Mouse (Mus musculus) neural tube, embryonic 13.5 days (tissue): ENCODE measurements around the gene Adk. TPM values are rescaled to one million over a fixed set of nuclear protein-coding genes. Genes with fewer than 3 reads are reported as not detected.
"Not testable (repeated sequence)": the region's sequence is repeated elsewhere in the genome, so short reads cannot be mapped to it uniquely, and the experiment has no call there.

Experiments used
- ATAC-seq: fragments of 200-750 bp; cut with Nextera tagmentation; 2 replicates; pipeline ENCODE4 v1.8.0; 2017; ENCODE audit warnings: low read depth, mild to moderate bottlenecking, moderate TSS enrichment, moderate library complexity
- H3K27ac ChIP-seq: fragments of 300-500 bp; sonication (generic); replicated peaks from 2 replicates; pipeline ENCODE4 v1.5.1; 2015; ENCODE audit warnings: moderate library complexity, mild to moderate bottlenecking, inconsistent platforms
- H3K27me3 ChIP-seq: fragments of 300-500 bp; sonication (generic); 2 replicates; pipeline ENCODE4 v1.6.1; 2015; ENCODE audit warnings: mild to moderate bottlenecking, inconsistent platforms
- H3K36me3 ChIP-seq: fragments of 300-500 bp; sonication (generic); 2 replicates; pipeline ENCODE4 v1.6.1; 2015; ENCODE audit warnings: mild to moderate bottlenecking, inconsistent platforms
- H3K4me1 ChIP-seq: fragments of 300-500 bp; sonication (generic); replicated peaks from 2 replicates; pipeline ENCODE4 v1.6.1; 2015; ENCODE audit warnings: inconsistent platforms
- H3K4me2 ChIP-seq: fragments of 300-500 bp; sonication (generic); 2 replicates; pipeline ENCODE4 v1.6.1; 2015; ENCODE audit warnings: inconsistent platforms, mild to moderate bottlenecking, moderate library complexity
- H3K4me3 ChIP-seq: fragments of 300-500 bp; sonication (generic); 2 replicates; pipeline ENCODE4 v1.5.1; 2015; ENCODE audit warnings: mild to moderate bottlenecking, inconsistent platforms
- H3K9ac ChIP-seq: fragments of 300-500 bp; sonication (generic); 2 replicates; pipeline ENCODE4 v1.6.1; 2015; ENCODE audit warnings: moderate library complexity, mild to moderate bottlenecking, inconsistent platforms
- H3K9me3 ChIP-seq: fragments of 300-500 bp; sonication (generic); 2 replicates; pipeline ENCODE4 v1.6.1; 2016; ENCODE audit warnings: inconsistent platforms
- WGBS: fragments of 180-500 bp; shearing (Covaris S2); methylation state at CpG from one replicate; pipeline ENCODE4 v1.1.7; 2015; 5-methylcytosine and 5-hydroxymethylcytosine counted together
- polyA plus RNA-seq: library from polyadenylated mRNA; unstranded; fragments of >200 nt; fragmentation: Nextera tagmentation; extraction: Ambion mirVana; gene quantifications from 2 replicates; pipeline ENCODE4 v1.2.1, GENCODE M21; 2015

The Adk gene
- polyA plus RNA-seq, 1 experiment from 2014 or later, result 39.0 TPM

DNA sequence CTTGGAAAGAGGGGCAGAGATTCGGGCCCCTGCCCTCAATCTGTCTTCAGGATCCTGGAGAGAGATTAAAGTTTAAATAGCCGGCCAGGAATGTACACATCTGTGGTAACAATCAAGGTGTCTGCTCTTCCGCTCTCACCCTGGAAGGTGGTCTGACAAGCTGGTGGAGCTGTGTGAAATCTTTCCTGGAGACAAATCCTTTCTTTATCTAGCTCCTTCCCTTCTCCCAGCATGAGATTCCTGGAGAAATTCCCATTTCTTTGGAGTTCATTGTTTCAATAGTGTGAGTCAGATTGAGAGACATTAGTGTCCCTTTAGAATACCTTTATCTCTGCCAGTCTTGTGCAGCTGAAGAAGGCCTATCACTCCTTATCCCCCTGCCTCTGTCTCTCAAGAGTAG is 36.4 kb downstream of the Adk start:
- Histone ChIP-seq H3K9ac (no peak overlapping the region), H3K36me3 (no peaks in the 10 kb centered on the region), H3K4me1 (peaks cover 20% of the 10 kb centered on the region), H3K4me3 (no peak overlapping the region), H3K27ac (no peak overlapping the region), H3K9me3 (no peaks in the 10 kb centered on the region), H3K4me2 (no peak overlapping the region), H3K27me3 (no peaks in the 10 kb centered on the region)
- ATAC-seq, result no peak
- 60% methylated on average over 3 of the region's 3 CpGs for WGBS

DNA sequence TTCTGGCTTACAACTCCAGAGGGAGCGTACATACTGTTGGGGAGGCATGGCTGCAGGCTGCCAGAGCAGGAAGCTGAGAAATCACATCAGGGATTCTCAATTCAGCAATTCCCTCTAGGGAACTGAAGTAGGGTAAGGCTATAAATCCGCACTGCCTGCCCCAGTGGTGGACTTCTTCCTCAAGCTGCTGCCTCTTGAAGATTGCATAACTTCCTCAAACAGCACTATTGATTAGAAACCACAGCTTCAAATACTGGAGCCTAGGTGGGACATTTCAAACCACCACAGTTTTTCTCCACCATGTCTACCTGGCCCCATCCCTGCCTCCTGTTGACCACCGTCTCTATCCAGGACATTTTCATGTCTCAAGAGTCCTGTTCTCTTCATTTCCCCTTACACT is 38.0 kb downstream of the Adk start:
- no peak for ATAC-seq
- 75% methylated on average over 3 of the region's 3 CpGs for WGBS
- no peaks in the 10 kb centered on the region for H3K27me3 ChIP-seq
- H3K9me3 ChIP-seq, result no peaks in the 10 kb centered on the region
- H3K4me3 ChIP-seq, result no peak overlapping the region
- no peak overlapping the region for H3K9ac ChIP-seq
- no peak overlapping the region for H3K27ac ChIP-seq
- no peaks in the 10 kb centered on the region for H3K36me3 ChIP-seq
- no peak overlapping the region for H3K4me2 ChIP-seq
- H3K4me1 ChIP-seq, result peaks cover 20% of the 10 kb centered on the region

DNA sequence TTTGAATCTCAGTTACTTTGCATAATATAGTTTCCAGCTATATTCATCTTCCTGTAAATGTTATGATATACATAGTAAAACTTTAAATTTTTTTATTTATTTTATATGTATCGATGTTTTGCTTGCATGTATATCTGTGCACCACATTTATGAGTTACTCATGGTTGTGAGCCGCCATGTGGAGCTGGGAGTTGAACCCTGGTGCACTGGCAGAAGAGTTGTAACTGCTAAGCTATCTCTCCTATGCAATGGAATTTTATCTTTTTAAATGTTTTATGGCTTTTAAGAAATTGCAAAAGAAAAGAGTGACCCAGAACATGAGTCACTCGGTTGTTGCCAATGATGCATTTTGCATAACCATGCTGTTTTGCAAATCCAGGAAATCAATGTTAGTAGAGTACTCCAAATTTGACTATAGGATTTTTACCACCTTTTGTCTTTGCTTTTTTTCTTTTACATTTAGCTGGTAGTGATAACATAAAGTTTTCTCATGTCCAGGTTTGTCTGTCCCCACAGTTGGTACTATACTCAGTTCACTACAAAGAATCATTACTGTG is 38.6 kb downstream of the Adk start:
- no peak overlapping the region for H3K4me2 ChIP-seq
- WGBS, result 90% methylated on average over 3 of the region's 3 CpGs
- H3K4me1 ChIP-seq, result peaks cover 20% of the 10 kb centered on the region
- no peak overlapping the region for H3K4me3 ChIP-seq
- no peaks in the 10 kb centered on the region for H3K36me3 ChIP-seq
- ATAC-seq, result no peak
- no peak overlapping the region for H3K9ac ChIP-seq
- no peaks in the 10 kb centered on the region for H3K9me3 ChIP-seq
- H3K27me3 ChIP-seq, result no peaks in the 10 kb centered on the region
- no peak overlapping the region for H3K27ac ChIP-seq

DNA sequence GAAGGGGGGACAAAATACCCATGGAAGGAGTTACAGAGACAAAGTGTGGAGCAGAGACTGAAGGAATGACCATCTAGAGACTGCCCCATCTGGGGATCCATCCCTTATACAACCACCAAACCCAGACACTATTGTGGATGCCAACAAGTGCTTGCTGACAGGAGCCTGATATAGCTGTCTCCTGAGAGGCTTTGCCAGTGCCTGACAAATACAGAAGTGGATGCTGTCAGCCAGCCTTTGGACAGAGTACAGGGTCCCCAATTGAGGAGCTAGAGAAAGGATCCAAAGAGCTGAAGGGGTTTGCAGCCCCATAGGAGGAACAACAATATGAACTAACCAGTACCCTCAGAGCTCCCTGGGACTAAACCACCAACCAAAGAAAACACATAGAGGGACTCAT is 41.8 kb downstream of the Adk start:
- ATAC-seq, H3K27me3 ChIP-seq, H3K4me3 ChIP-seq: not testable (repeated sequence)

DNA sequence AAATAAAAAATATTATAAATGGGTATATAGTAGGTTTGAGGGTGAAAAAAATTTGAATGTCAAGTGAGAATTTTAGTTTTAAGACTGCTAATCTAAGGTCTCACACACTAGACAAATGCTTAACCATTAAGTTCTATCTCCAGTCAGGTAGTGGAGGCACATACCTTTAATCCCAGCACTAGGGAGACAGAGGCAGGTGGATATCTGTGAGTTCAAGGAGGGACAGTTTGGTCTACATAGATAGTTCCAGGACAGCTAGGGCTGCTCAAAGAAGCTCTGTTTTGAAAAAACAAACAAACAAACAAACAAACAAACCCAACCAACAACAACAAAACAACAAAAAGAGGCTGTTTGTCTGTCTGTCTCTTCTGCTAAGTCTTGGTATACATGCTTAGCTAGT is 43.9 kb downstream of the Adk start:
- H3K36me3 ChIP-seq, result no peaks in the 10 kb centered on the region
- H3K27ac ChIP-seq, result no peak overlapping the region
- no peaks in the 10 kb centered on the region for H3K4me1 ChIP-seq
- H3K4me2 ChIP-seq, result no peak overlapping the region
- no peaks in the 10 kb centered on the region for H3K27me3 ChIP-seq
- no peak for ATAC-seq
- no peak overlapping the region for H3K9ac ChIP-seq
- H3K9me3 ChIP-seq, result no peaks in the 10 kb centered on the region
- H3K4me3 ChIP-seq, result no peak overlapping the region

More for the DNA sequence above, 41.8 kb downstream of the Adk start:
- H3K9ac ChIP-seq, H3K4me1 ChIP-seq, H3K9me3 ChIP-seq, H3K27ac ChIP-seq, H3K4me2 ChIP-seq, H3K36me3 ChIP-seq: not testable (repeated sequence)

DNA sequence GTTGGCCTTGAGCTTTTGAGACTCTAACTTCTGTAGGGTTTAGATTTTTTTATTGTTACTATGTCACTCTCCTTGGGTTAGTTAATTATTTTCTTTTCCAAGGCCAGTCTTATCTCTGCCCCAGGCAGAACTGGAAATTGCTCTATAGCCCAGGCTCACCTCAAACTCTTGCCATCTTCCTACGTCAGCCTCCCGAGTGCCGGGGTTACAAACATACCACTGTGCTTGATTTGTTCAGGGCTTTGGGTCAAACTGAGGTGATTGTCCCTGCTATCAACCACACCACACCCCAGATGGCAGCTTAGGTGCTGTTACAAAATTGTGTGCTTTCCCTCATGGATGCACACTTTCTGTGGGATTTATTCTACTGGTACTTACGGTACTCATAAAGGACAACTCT is 44.3 kb downstream of the Adk start:
- Histone ChIP-seq H3K27me3 (no peaks in the 10 kb centered on the region), H3K27ac (no peak overlapping the region), H3K4me2 (no peak overlapping the region), H3K4me1 (no peaks in the 10 kb centered on the region), H3K9ac (no peak overlapping the region), H3K36me3 (no peaks in the 10 kb centered on the region), H3K4me3 (no peak overlapping the region), H3K9me3 (no peaks in the 10 kb centered on the region)
- WGBS, result 75% methylated on average over 4 of the region's 4 CpGs
- ATAC-seq, result no peak

DNA sequence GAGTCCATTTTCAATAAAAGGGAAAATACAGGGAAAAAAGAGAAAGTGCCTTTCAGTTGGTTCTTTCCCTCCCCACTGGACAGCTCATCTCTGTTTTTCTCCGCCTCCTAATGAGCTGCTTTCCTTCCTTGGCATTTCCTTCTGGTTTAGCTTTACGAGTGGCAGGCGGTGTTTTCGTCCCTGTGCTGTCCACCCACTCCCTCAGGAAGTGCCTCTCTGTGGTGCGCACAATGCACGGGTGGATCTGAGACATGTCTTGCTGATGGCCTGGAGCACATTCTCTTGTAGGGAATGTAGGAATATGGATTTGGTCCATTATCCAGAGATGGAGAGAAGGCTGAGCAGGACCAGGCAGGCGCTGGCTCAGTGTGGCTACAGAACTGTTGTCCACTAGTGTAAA is 47.0 kb downstream of the Adk start:
- no peaks in the 10 kb centered on the region for H3K27me3 ChIP-seq
- no peaks in the 10 kb centered on the region for H3K36me3 ChIP-seq
- H3K4me3 ChIP-seq, result no peak overlapping the region
- ATAC-seq, result no peak
- WGBS, result 75% methylated on average over 7 of the region's 7 CpGs
- no peak overlapping the region for H3K9ac ChIP-seq
- H3K4me1 ChIP-seq, result no peaks in the 10 kb centered on the region
- H3K4me2 ChIP-seq, result no peak overlapping the region
- H3K9me3 ChIP-seq, result no peaks in the 10 kb centered on the region
- no peak overlapping the region for H3K27ac ChIP-seq

DNA sequence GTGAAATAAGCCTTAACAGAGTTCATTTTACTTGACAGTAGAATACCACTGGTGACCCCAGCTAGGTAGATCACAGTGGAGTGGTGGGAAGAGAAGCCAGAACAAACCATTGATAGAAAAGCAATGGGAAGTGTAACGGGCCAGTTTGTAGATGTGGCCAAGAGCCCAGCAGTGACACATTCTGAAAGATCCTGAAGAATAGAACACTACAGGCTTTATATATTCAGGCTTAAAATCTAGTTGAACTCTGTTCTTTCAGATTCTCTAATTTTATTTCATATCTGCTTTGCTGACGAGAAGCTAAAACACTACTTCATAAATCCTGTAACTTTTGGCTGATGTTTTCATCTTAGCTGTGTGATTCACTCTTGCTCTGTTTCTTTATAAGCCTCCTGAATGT is 48.5 kb downstream of the Adk start:
- H3K4me1 ChIP-seq, result no peaks in the 10 kb centered on the region
- H3K27me3 ChIP-seq, result no peaks in the 10 kb centered on the region
- no peak overlapping the region for H3K27ac ChIP-seq
- no peak overlapping the region for H3K4me2 ChIP-seq
- H3K36me3 ChIP-seq, result no peaks in the 10 kb centered on the region
- H3K9ac ChIP-seq, result no peak overlapping the region
- 79% methylated on average over 2 of the region's 2 CpGs for WGBS
- no peaks in the 10 kb centered on the region for H3K9me3 ChIP-seq
- H3K4me3 ChIP-seq, result no peak overlapping the region
- no peak for ATAC-seq

DNA sequence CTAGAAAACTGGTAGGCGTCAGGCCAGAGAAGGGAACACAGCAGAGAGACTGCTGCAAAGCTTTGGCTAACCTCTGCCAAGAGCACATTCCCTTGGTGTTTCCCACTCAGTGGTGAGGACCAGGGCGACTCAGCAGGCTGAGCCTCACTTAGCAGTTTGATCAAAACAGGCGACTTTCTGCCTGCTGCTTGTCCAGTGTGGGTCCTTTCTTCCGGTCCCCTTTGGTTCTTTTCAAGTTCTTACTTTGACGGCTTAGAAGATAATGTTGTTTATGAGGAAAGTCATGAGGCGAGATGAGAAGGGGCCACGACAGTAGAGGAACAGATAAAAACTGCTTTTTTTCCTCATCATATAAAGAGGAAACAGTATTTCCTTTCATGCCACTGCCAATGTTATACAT is 49.2 kb downstream of the Adk start:
- Histone ChIP-seq H3K4me3 (no peak overlapping the region), H3K9me3 (no peaks in the 10 kb centered on the region), H3K27me3 (no peaks in the 10 kb centered on the region), H3K9ac (no peak overlapping the region), H3K4me2 (no peak overlapping the region), H3K27ac (no peak overlapping the region), H3K4me1 (no peaks in the 10 kb centered on the region), H3K36me3 (no peaks in the 10 kb centered on the region)
- 73% methylated on average over 7 of the region's 7 CpGs for WGBS
- ATAC-seq, result no peak

DNA sequence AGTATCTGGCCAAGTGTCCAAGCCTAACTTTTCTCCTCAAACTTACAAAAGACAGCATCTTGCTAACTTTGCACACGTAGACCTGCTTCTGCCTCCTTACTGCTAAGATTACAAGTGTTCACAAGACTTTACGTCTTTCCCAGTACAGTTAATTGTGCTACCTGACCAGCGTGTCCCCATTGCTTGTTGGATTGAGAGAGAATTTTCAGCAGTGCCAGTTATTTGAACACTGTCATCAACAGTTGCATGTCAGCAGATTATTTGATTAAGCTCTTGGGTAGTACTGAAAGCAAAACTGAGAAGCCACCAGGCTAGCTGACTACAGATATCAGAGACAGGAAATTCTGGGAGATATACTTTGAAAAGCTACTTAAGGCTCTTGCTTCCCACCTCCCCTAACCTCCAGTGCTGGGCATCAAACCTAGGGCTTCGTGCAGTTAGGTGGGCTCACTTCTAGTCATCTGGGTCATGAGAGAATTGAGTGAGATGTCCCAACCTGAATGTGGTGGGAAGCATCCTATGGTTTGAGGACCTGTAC is 50.4 kb downstream of the Adk start:
- H3K27me3 ChIP-seq, result no peaks in the 10 kb centered on the region

DNA sequence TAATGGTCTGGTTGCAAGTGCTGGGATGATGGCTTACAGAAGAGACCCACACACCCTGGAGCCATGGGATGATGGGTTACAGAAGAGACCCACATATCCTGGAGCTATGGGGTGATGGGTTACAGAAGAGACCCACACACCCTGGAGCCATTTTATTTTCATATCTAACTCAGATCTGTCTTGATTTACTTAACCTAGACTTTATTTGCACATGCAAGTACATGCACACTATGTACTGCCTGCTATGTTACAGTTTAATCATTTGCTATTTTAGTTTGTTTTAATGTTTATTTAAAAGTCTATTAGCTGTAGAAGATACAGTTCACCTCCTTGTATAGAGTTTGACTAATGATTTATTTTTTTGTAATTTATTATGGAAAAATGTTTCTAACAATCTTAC is 52.7 kb downstream of the Adk start:
- Histone ChIP-seq H3K27ac (no peak overlapping the region), H3K4me3 (no peak overlapping the region), H3K4me2 (no peak overlapping the region), H3K4me1 (no peaks in the 10 kb centered on the region), H3K27me3 (no peaks in the 10 kb centered on the region), H3K9ac (no peak overlapping the region), H3K9me3 (no peaks in the 10 kb centered on the region), H3K36me3 (no peaks in the 10 kb centered on the region)
- ATAC-seq, result no peak

More for the DNA sequence above, 50.4 kb downstream of the Adk start:
- Histone ChIP-seq H3K9me3 (no peaks in the 10 kb centered on the region), H3K27ac (no peak overlapping the region), H3K4me3 (no peak overlapping the region), H3K4me2 (no peak overlapping the region), H3K9ac (no peak overlapping the region), H3K36me3 (no peaks in the 10 kb centered on the region), H3K4me1 (no peaks in the 10 kb centered on the region)
- ATAC-seq, result no peak
- 94% methylated on average over 4 of the region's 4 CpGs for WGBS

DNA sequence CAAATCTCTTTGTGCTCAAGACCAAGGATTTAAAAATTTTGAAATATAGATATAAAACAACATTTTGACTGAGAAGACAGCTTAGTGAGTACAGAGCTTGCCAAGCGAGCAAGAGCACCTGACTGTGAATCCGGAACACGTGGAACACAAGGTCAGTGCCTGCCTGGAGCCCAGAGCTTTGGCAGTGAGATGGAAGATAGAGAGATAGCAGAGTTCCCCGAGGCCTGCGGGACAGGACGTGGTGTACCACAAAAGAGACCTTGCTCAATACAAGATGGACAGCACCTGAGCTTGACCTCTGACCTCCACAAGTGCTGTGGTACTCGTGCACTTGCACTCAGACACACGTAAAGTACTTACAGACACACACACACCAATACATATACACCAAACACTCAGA is 54.2 kb downstream of the Adk start:
- Histone ChIP-seq H3K4me3 (no peak overlapping the region), H3K27ac (no peak overlapping the region), H3K4me2 (no peak overlapping the region), H3K4me1 (no peaks in the 10 kb centered on the region), H3K36me3 (no peaks in the 10 kb centered on the region), H3K27me3 (no peaks in the 10 kb centered on the region), H3K9me3 (no peaks in the 10 kb centered on the region), H3K9ac (no peak overlapping the region)
- WGBS, result 88% methylated on average over 8 of the region's 8 CpGs
- ATAC-seq, result no peak

DNA sequence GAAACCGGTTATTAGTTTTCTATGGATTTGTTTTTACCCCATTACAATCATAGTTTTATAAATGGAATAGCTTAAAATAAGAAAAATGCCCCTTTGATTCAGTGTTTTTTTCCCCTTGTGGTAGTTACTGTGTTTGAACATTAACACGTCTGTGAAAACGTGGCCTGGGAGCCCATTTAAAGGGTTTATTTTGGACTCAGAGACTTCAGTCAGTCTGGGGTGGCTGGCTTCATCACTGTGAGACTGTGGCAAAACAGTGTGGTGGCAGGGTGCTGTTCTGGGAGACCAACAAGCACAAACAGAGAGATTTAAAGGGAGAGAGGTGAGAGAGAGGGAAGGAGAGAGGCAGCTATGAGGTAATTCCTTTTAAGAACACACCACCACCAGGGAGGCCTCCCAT is 55.2 kb downstream of the Adk start:
- WGBS, result 79% methylated on average over 3 of the region's 3 CpGs
- H3K9me3 ChIP-seq, result no peaks in the 10 kb centered on the region
- H3K9ac ChIP-seq, result no peak overlapping the region
- H3K4me2 ChIP-seq, result no peak overlapping the region
- no peaks in the 10 kb centered on the region for H3K36me3 ChIP-seq
- H3K4me1 ChIP-seq, result no peaks in the 10 kb centered on the region
- no peak overlapping the region for H3K27ac ChIP-seq
- no peak for ATAC-seq
- H3K4me3 ChIP-seq, result no peak overlapping the region
- no peaks in the 10 kb centered on the region for H3K27me3 ChIP-seq
